Mouse (Mus musculus): Measurements from ENCODE around the gene Olfr1358. TPM values are rescaled to one million over a fixed set of nuclear protein-coding genes. Genes with fewer than 3 reads are reported as not detected.

Gene Olfr1358
- polyA plus RNA-seq, 1 experiment from 2014 or later = not detected

DNA sequence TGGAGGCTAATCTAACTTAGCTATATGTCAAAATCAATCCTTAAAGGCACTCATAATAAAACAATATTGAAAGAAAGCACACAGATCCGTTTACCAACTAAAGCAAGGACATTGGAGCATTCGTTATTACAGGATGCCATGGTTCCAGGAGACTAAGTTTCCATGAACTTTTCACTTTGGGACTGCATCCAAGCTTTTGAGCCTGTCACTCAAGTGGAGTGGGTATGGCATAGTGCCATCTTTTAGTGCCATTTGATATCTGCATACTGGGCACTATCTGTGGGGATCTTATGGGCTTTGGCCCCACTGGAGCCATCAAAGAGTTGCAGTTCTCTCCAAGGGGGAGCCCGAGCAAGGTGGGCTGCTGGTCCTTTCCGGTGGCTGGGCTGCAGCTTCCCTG lies 8.3 kb downstream of the Olfr1358 start:
- H3K27ac ChIP-seq (ENCODE audit: low read depth, low read length) = no peak overlapping the region
- H3K4me2 ChIP-seq = no peak overlapping the region
- WGBS = 72% methylated on average over 4 of the region's 4 CpGs
- H3K4me1 ChIP-seq (ENCODE audit: control insufficient read depth, insufficient read depth, low read length) = no peaks in the 10 kb centered on the region
- H3K36me3 ChIP-seq (ENCODE audit: control insufficient read depth, insufficient read depth, low read length) = no peaks in the 10 kb centered on the region
- H3K27me3 ChIP-seq (ENCODE audit: control insufficient read depth, insufficient read depth, low read length) = no peaks in the 10 kb centered on the region
- H3K9ac ChIP-seq (ENCODE audit: low read length) = no peak overlapping the region
- no peaks in the 10 kb centered on the region for H3K9me3 ChIP-seq (ENCODE audit: control insufficient read depth, low read length)
- no peak overlapping the region for H3K4me3 ChIP-seq (ENCODE audit: low read depth, low read length)
- ATAC-seq (ENCODE audit: low FRiP score) (no peak), DNase-seq (ENCODE audit: low spot score, missing footprints) (no peak)

DNA sequence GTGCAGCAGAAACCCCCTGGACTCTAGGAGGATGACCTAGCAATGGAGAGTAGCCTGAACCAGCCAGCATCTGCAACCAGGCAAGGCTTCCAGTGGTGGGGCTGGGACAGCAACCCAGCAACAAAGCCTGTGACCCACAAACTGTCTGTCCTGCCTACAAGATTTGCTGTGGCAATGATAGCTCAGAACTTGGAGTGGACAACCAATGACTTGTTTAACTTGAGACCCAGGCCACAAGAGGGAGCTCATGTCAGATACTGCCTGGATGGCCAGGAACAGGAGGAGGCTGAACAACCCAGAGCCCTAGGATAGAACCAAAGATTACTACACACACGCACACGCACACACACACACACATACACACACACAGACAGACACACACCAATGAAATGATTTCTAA lies 23.7 kb downstream of the Olfr1358 start:
- no peak overlapping the region for H3K9ac ChIP-seq (ENCODE audit: low read length)
- 70% methylated on average over 2 of the region's 2 CpGs for WGBS
- H3K4me2 ChIP-seq = no peak overlapping the region
- no peak overlapping the region for H3K4me3 ChIP-seq (ENCODE audit: low read depth, low read length)
- ATAC-seq (ENCODE audit: low FRiP score) (no peak), DNase-seq (ENCODE audit: low spot score, missing footprints) (no peak)
- H3K4me1 ChIP-seq (ENCODE audit: control insufficient read depth, insufficient read depth, low read length) = no peaks in the 10 kb centered on the region
- H3K27me3 ChIP-seq (ENCODE audit: control insufficient read depth, insufficient read depth, low read length) = no peaks in the 10 kb centered on the region
- no peaks in the 10 kb centered on the region for H3K36me3 ChIP-seq (ENCODE audit: control insufficient read depth, insufficient read depth, low read length)
- H3K9me3 ChIP-seq (ENCODE audit: control insufficient read depth, low read length) = no peaks in the 10 kb centered on the region
- H3K27ac ChIP-seq (ENCODE audit: low read depth, low read length) = no peak overlapping the region

DNA sequence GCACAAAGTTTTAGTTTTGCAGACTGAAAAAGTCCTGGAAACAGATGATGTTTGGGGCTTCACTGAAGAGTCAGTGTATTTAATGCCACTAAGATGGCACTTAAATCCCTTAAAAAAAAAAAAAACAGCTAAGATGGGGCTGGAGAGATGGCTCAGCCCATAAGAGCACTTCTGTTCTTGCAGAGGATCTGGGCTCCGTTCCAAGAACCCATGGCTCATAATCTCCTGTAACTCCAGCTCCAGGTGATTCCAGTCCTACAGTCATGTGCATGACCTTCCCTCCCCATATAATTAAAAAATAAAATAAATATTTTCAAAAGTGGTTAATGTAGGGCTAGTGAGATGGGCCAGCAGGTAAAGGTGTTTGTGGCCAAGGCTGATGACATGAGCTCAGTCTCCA lies 47.8 kb downstream of the Olfr1358 start:
- Histone ChIP-seq H3K27me3 (ENCODE audit: control insufficient read depth, insufficient read depth, low read length) (no peaks in the 10 kb centered on the region), H3K27ac (ENCODE audit: low read depth, low read length) (no peak overlapping the region), H3K9me3 (ENCODE audit: control insufficient read depth, low read length) (no peaks in the 10 kb centered on the region), H3K36me3 (ENCODE audit: control insufficient read depth, insufficient read depth, low read length) (no peaks in the 10 kb centered on the region), H3K4me2 (no peak overlapping the region), H3K4me1 (ENCODE audit: control insufficient read depth, insufficient read depth, low read length) (no peaks in the 10 kb centered on the region), H3K4me3 (ENCODE audit: low read depth, low read length) (no peak overlapping the region), H3K9ac (ENCODE audit: low read length) (no peak overlapping the region)
- DNase-seq (ENCODE audit: low spot score, missing footprints) (no peak), ATAC-seq (ENCODE audit: low FRiP score) (no peak)
- 79% methylated on average over 1 of the region's 1 CpGs for WGBS

DNA sequence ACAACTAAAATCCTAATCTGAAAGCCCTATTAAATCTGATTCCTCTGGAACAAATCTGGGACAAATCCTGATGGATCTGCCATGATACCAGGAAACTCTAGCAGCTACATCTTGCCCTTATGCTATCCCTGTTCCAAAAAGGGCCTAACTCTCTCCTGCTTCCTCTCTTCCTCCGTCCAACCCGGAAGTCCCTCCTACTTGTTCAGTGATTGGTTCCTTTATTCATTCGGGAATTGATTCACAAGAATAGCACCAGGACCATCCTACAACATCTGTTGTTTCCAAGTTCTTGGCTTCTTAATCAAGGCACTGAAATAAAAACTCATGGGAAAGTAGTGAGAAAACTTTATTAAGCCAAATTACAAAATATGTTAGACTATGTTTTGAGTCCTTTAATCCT lies 52.0 kb downstream of the Olfr1358 start:
- Histone ChIP-seq H3K36me3 (ENCODE audit: control insufficient read depth, insufficient read depth, low read length) (no peaks in the 10 kb centered on the region), H3K9ac (ENCODE audit: low read length) (no peak overlapping the region), H3K27me3 (ENCODE audit: control insufficient read depth, insufficient read depth, low read length) (no peaks in the 10 kb centered on the region), H3K9me3 (ENCODE audit: control insufficient read depth, low read length) (no peaks in the 10 kb centered on the region), H3K4me1 (ENCODE audit: control insufficient read depth, insufficient read depth, low read length) (no peaks in the 10 kb centered on the region; the same call in 1 of the 2 replicates), H3K4me3 (ENCODE audit: low read depth, low read length) (no peak overlapping the region), H3K27ac (ENCODE audit: low read depth, low read length) (no peak overlapping the region), H3K4me2 (no peak overlapping the region)
- DNase-seq (ENCODE audit: low spot score, missing footprints) = no peak
- no peak for ATAC-seq (ENCODE audit: low FRiP score)
- WGBS = 81% methylated on average over 3 of the region's 3 CpGs

DNA sequence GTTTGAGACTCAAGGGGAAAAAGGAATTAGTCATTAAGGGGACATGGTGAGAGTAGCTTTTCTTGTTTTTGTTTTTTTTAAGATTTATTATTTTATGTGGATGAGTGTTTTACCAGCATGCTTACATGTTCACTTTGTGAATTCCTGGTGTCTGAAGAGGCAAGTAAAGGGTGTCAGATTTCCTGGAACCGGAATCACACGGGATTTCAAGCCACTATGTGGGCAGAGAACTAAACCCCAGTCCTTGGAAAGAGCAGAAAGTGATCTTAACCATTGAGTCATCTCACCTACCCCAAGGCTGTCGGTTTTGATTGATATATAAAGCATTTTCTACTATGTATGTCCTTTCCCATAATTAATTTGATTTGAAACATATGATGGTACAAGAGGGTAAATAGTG lies 52.5 kb downstream of the Olfr1358 start:
- no peak for ATAC-seq (ENCODE audit: low FRiP score)
- DNase-seq (ENCODE audit: low spot score, missing footprints) = no peak
- Histone ChIP-seq H3K27ac (ENCODE audit: low read depth, low read length) (no peak overlapping the region), H3K9me3 (ENCODE audit: control insufficient read depth, low read length) (no peaks in the 10 kb centered on the region), H3K4me1 (ENCODE audit: control insufficient read depth, insufficient read depth, low read length) (no peaks in the 10 kb centered on the region; the same call in 1 of the 2 replicates), H3K36me3 (ENCODE audit: control insufficient read depth, insufficient read depth, low read length) (no peaks in the 10 kb centered on the region), H3K27me3 (ENCODE audit: control insufficient read depth, insufficient read depth, low read length) (no peaks in the 10 kb centered on the region), H3K9ac (ENCODE audit: low read length) (no peak overlapping the region), H3K4me3 (ENCODE audit: low read depth, low read length) (no peak overlapping the region), H3K4me2 (no peak overlapping the region)
- 68% methylated on average over 3 of the region's 3 CpGs for WGBS

Small RNAs within 50 kb of the gene (microRNA-seq; reads per million reads assigned to microRNA genes)
- not detected for gene Gm27541

Other genes starting within 250 kb of the Olfr1358 start
- gene Agpat3, start 164.9 kb upstream of the Olfr1358 start, polyA plus RNA-seq (2014; fragmentation: Nextera tagmentation; extraction: Ambion mirVana) = 37.8 and 46.3 TPM in 2 replicates
- 223 and 244 TPM in 2 replicates for gene Rrp1, start 104.4 kb upstream of the Olfr1358 start, polyA plus RNA-seq (2014; fragmentation: Nextera tagmentation; extraction: Ambion mirVana)
- 109 and 115 TPM in 2 replicates for gene Cstb, start 91.8 kb upstream of the Olfr1358 start, polyA plus RNA-seq (2014; fragmentation: Nextera tagmentation; extraction: Ambion mirVana)
- 6.2 and 6.4 TPM in 2 replicates for gene Pdxk, start 52.5 kb upstream of the Olfr1358 start, polyA plus RNA-seq (2014; fragmentation: Nextera tagmentation; extraction: Ambion mirVana)
- gene Ilvbl, start 56.9 kb downstream of the Olfr1358 start, polyA plus RNA-seq (2014; fragmentation: Nextera tagmentation; extraction: Ambion mirVana) = 27.1 and 27.5 TPM in 2 replicates
- 9.3 and 9.4 TPM in 2 replicates for gene Syde1, start 74.5 kb downstream of the Olfr1358 start, polyA plus RNA-seq (2014; fragmentation: Nextera tagmentation; extraction: Ambion mirVana)
- not detected in 2 replicates for gene Olfr1357, start 100.6 kb downstream of the Olfr1358 start, polyA plus RNA-seq (2014; fragmentation: Nextera tagmentation; extraction: Ambion mirVana)
- not detected in 2 replicates for gene Casp14, start 200.9 kb downstream of the Olfr1358 start, polyA plus RNA-seq (2014; fragmentation: Nextera tagmentation; extraction: Ambion mirVana)
- gene Ccdc105, start 235.6 kb downstream of the Olfr1358 start, polyA plus RNA-seq (2014; fragmentation: Nextera tagmentation; extraction: Ambion mirVana) = 0.10 and 0.21 TPM in 2 replicates